Mouse (Mus musculus) megakaryocyte, embryonic 14.5 days (primary cell): ENCODE data around the gene Slfn5. TPM values are rescaled to one million over a fixed set of nuclear protein-coding genes. Genes with fewer than 3 reads are reported as not detected.
"Not testable (repeated sequence)": the region's sequence is repeated elsewhere in the genome, so short reads cannot be mapped to it uniquely, and the experiment has no call there.

Experiments used
- H3K27me3 ChIP-seq: replicated peaks from 2 replicates; pipeline ENCODE3; 2012; ENCODE audit warnings: inconsistent platforms
- H3K36me3 ChIP-seq: replicated peaks from 2 replicates; pipeline ENCODE3; 2012; ENCODE audit warnings: low read length, inconsistent platforms, mixed read lengths
- H3K4me1 ChIP-seq: 2 replicates; pipeline ENCODE4 v1.6.1; 2012; ENCODE audit warnings: inconsistent platforms
- H3K4me3 ChIP-seq: replicated peaks from 2 replicates; pipeline ENCODE3; 2012; ENCODE audit warnings: moderate library complexity, mild to moderate bottlenecking, inconsistent platforms
- H3K9me3 ChIP-seq: 2 replicates; pipeline ENCODE4 v1.6.1; 2012; ENCODE audit warnings: inconsistent platforms
- FLI1 ChIP-seq: IDR thresholded peaks from 2 replicates; pipeline ENCODE4 v1.6.1; 2012; ENCODE audit warnings: low read length, inconsistent platforms, mixed read lengths
- GATA1 ChIP-seq: IDR thresholded peaks from 3 replicates; pipeline ENCODE4 v1.6.1; 2012; ENCODE audit warnings: mixed read lengths, low read length, inconsistent platforms, borderline replicate concordance
- polyA plus RNA-seq: library from polyadenylated mRNA; stranded (reverse); fragments of >175 nt; gene quantifications from 2 replicates; pipeline ENCODE4 v1.2.3, GENCODE M21; 2012; ENCODE audit warnings: low replicate concordance; ENCODE audit not compliant: insufficient read depth

Slfn5 gene
- polyA plus RNA-seq, 1 experiment = 1.5 TPM

GRCm38 (mm10) chr11:82920768-82921167, 30.4 kb upstream of the Slfn5 start:
- Histone ChIP-seq H3K4me3 (no peak overlapping the region), H3K9me3 (no peaks in the 10 kb centered on the region), H3K36me3 (no peaks in the 10 kb centered on the region), H3K27me3 (peaks cover 68% of the 10 kb centered on the region), H3K4me1 (no peaks in the 10 kb centered on the region)
- TF ChIP-seq GATA1 (no peak), FLI1 (no peak)

DNA sequence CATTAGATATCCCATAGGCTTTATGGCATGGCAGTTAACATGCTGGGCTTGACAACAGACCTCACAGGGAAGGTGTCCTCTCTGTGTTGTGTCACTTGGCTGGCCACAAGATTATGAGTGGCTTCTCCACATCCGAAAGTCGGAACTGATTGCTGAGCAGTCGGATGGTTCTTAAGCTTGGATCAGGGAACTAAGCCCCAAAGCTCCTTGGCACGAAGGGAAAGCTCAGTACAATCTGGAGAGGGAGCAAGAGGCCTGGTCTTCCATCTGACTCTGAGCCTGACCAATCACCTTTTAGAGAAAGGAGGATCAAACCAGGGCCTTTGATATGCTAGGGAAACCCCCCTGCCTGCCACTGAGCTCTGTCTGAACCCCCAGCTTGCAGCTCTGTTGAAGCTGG, 29.5 kb upstream of the Slfn5 start:
- H3K36me3 ChIP-seq = no peaks in the 10 kb centered on the region
- TF ChIP-seq FLI1 (no peak), GATA1 (no peak)
- H3K9me3 ChIP-seq = no peaks in the 10 kb centered on the region
- H3K4me1 ChIP-seq = 0 out of 2 replicates have a peak, but pooled peaks cover 3% of the 10 kb centered on the region
- peaks cover 76% of the 10 kb centered on the region for H3K27me3 ChIP-seq
- no peak overlapping the region for H3K4me3 ChIP-seq

GRCm38 (mm10) chr11:82923910-82924309, 27.2 kb upstream of the Slfn5 start:
- Histone ChIP-seq H3K9me3 (peaks cover 12% of the 10 kb centered on the region), H3K27me3 (peaks cover 79% of the 10 kb centered on the region)
- H3K4me1 ChIP-seq, H3K36me3 ChIP-seq, H3K4me3 ChIP-seq: not testable (repeated sequence)

- H3K4me3 ChIP-seq = no peak overlapping the region
- no peak for TF ChIP-seq GATA1
- no peak for TF ChIP-seq FLI1
- peaks cover 12% of the 10 kb centered on the region for H3K4me1 ChIP-seq
- no peaks in the 10 kb centered on the region for H3K36me3 ChIP-seq
- H3K9me3 ChIP-seq = peaks cover 22% of the 10 kb centered on the region
- peaks cover 71% of the 10 kb centered on the region for H3K27me3 ChIP-seq
Observed at GRCm38 (mm10) chr11:82928897-82929632, 22.1 kb upstream of the Slfn5 start.

GRCm38 (mm10) chr11:82929633-82929950, 21.6 kb upstream of the Slfn5 start:
- H3K9me3 ChIP-seq = peaks cover 22% of the 10 kb centered on the region
- no peak overlapping the region for H3K4me3 ChIP-seq
- H3K4me1 ChIP-seq = peaks cover 12% of the 10 kb centered on the region
- H3K27me3 ChIP-seq = peaks cover 76% of the 10 kb centered on the region
- H3K36me3 ChIP-seq = no peaks in the 10 kb centered on the region
- TF ChIP-seq FLI1 (no peak), GATA1 (no peak)

- H3K36me3 ChIP-seq, H3K4me3 ChIP-seq: not testable (repeated sequence)
- H3K9me3 ChIP-seq = peaks cover 22% of the 10 kb centered on the region
- H3K4me1 ChIP-seq = peaks cover 12% of the 10 kb centered on the region
- H3K27me3 ChIP-seq = peaks cover 76% of the 10 kb centered on the region
Observed at GRCm38 (mm10) chr11:82930391-82930955, 20.7 kb upstream of the Slfn5 start.

DNA sequence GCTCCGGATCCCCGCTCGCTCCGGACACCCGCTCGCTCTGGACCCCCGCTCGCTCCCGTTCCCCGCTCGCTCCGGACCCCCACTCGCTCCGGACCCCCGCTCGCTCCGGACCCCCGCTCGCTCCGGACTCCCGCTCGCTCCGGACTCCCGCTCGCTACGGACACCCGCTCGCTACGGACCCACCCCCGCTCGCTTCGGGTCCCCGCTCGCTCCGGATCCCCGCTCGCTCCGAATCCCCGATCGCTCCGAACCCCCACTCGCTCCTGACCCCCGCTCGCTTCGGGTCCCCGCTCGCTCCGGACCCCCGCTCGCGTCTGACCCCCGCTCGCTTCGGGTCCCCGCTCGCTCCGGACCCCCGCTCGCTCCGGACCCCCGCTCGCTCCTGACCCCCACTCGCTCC, 20.0 kb upstream of the Slfn5 start:
- peaks cover 11% of the 10 kb centered on the region for H3K4me1 ChIP-seq
- peak overlapping the region; percentile 23 for H3K4me3 ChIP-seq
- peaks cover 76% of the 10 kb centered on the region for H3K27me3 ChIP-seq
- H3K36me3 ChIP-seq = not testable (repeated sequence)
- H3K9me3 ChIP-seq = peaks cover 22% of the 10 kb centered on the region

DNA sequence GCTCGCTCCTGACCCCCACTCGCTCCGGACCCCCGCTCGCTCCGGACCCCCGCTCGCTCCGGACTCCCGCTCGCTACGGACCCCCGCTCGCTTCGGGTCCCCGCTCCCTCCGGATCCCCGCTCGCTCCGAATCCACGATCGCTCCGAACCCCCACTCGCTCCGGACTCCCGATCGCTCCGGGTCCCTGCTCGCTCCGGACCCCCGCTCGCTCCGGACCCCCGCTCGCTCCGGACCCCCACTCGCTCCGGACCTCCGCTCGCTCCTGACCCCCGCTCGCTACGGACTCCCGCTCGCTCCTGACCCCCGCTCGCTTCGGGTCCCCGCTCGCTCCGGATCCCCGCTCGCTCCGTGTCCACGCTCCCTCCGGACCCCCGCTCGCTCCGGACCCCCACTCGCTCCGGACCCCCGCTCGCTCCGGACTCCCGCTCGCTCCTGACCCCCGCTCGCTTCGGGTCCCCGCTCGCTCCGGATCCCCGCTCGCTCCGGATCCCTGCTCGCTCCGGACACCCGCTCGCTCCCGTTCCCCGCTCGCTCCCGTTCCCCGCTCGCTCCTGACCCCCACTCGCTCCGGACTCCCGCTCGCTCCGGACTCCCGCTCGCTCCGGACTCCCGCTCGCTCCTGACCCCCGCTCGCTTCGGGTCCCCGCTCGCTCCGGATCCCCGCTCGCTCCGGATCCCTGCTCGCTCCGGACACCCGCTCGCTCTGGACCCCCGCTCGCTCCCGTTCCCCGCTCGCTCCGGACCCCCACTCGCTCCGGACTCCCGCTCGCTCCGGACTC, 19.3 kb upstream of the Slfn5 start:
- H3K36me3 ChIP-seq, H3K4me1 ChIP-seq: not testable (repeated sequence)
- peak overlapping the region; percentile 78 for H3K4me3 ChIP-seq
- peaks cover 22% of the 10 kb centered on the region for H3K9me3 ChIP-seq
- peaks cover 77% of the 10 kb centered on the region for H3K27me3 ChIP-seq

GRCm38 (mm10) chr11:82933186-82933585, 18.0 kb upstream of the Slfn5 start:
- Histone ChIP-seq H3K27me3 (peaks cover 80% of the 10 kb centered on the region), H3K4me3 (peak overlapping the region; percentile 86), H3K4me1 (peaks cover 9% of the 10 kb centered on the region), H3K36me3 (no peaks in the 10 kb centered on the region), H3K9me3 (peaks cover 22% of the 10 kb centered on the region)
- TF ChIP-seq FLI1 (no peak), GATA1 (no peak)

- Histone ChIP-seq H3K9me3 (peaks cover 8% of the 10 kb centered on the region), H3K36me3 (no peaks in the 10 kb centered on the region), H3K4me1 (no peaks in the 10 kb centered on the region), H3K4me3 (no peak overlapping the region), H3K27me3 (peaks cover 81% of the 10 kb centered on the region)
- TF ChIP-seq GATA1 = no peak
- no peak for TF ChIP-seq FLI1
Observed at GRCm38 (mm10) chr11:82943336-82943735, 7.8 kb upstream of the Slfn5 start.
